Mouse (Mus musculus): Measurements from ENCODE around the gene Egf. TPM values are rescaled to one million over a fixed set of nuclear protein-coding genes. Genes with fewer than 3 reads are reported as not detected.

Egf gene
- polyA plus RNA-seq, 1 experiment: 0.27 TPM

DNA sequence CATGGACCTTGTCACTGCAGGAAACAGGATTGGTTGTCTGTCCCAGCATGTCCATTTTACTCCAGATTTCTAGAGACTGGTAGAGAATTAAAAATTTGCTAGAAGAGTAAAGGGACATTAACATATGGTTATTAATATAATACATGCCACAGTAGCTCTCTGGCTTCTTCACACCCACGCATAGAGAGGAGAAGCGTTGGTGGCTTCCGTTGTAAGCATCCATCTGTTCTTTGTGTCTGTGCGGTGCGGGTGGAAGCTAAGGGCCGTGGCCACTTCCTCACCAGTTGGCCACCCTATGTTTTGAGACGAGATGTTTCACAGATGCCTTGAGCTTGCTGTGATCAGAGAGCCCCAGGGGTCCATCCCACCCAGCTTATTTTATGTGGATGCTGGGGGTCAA, 113.5 kb downstream of the Egf start:
- TF ChIP-seq MAX (IDR thresholded peaks at IDR 0.05) (no peak), MYOD1 (IDR thresholded peaks at IDR 0.05; ENCODE audit: control insufficient read depth, insufficient read length, low read depth) (no peak), MYOG (IDR thresholded peaks at IDR 0.05; ENCODE audit: control insufficient read depth, extremely low read depth, insufficient read length) (no peak), CEBPB (IDR thresholded peaks at IDR 0.05; ENCODE audit: low read depth) (no peak), CTCF (IDR thresholded peaks at IDR 0.05; ENCODE audit: control insufficient read depth, insufficient read depth, insufficient read length) (no peak), USF1 (IDR thresholded peaks at IDR 0.05; ENCODE audit: low read depth) (no peak), FOSL1 (IDR thresholded peaks at IDR 0.05; ENCODE audit: insufficient read depth, low read length, poor library complexity, severe bottlenecking) (no peak)
- no peaks in the 10 kb centered on the region for H3K27me3 ChIP-seq (ENCODE audit: control insufficient read depth, insufficient read depth, insufficient read length)
- H3ac ChIP-seq (ENCODE audit: control insufficient read depth, insufficient read length, low read depth): no peak overlapping the region
- no peaks in the 10 kb centered on the region for H3K79me2 ChIP-seq (ENCODE audit: control insufficient read depth, insufficient read depth)
- H3K4me3 ChIP-seq (ENCODE audit: insufficient read depth, poor library complexity, severe bottlenecking): no peak overlapping the region
- H3K36me3 ChIP-seq (ENCODE audit: control insufficient read depth, insufficient read depth): no peaks in the 10 kb centered on the region
- no peaks in the 10 kb centered on the region for H3K79me3 ChIP-seq (ENCODE audit: low read depth)

- no peaks in the 10 kb centered on the region for H3K36me3 ChIP-seq (ENCODE audit: control insufficient read depth, insufficient read depth)
- H3K79me3 ChIP-seq (ENCODE audit: low read depth): no peaks in the 10 kb centered on the region
- no peaks in the 10 kb centered on the region for H3K79me2 ChIP-seq (ENCODE audit: control insufficient read depth, insufficient read depth)
- H3ac ChIP-seq (ENCODE audit: control insufficient read depth, insufficient read length, low read depth): no peak overlapping the region
- no peaks in the 10 kb centered on the region for H3K27me3 ChIP-seq (ENCODE audit: control insufficient read depth, insufficient read depth, insufficient read length)
- TF ChIP-seq CTCF (IDR thresholded peaks at IDR 0.05; ENCODE audit: control insufficient read depth, insufficient read depth, insufficient read length) (no peak), MYOG (IDR thresholded peaks at IDR 0.05; ENCODE audit: control insufficient read depth, extremely low read depth, insufficient read length) (no peak), USF1 (IDR thresholded peaks at IDR 0.05; ENCODE audit: low read depth) (no peak), FOSL1 (IDR thresholded peaks at IDR 0.05; ENCODE audit: insufficient read depth, low read length, poor library complexity, severe bottlenecking) (no peak), MYOD1 (IDR thresholded peaks at IDR 0.05; ENCODE audit: control insufficient read depth, insufficient read length, low read depth) (no peak), MAX (IDR thresholded peaks at IDR 0.05) (no peak), CEBPB (IDR thresholded peaks at IDR 0.05; ENCODE audit: low read depth) (no peak)
- H3K4me3 ChIP-seq (ENCODE audit: insufficient read depth, poor library complexity, severe bottlenecking): no peak overlapping the region
Observed at GRCm38 (mm10) chr3:129640211-129641000, 114.7 kb downstream of the Egf start.

GRCm38 (mm10) chr3:129639701-129640100, 115.4 kb downstream of the Egf start:
- Histone ChIP-seq H3K36me3 (ENCODE audit: control insufficient read depth, insufficient read depth) (no peaks in the 10 kb centered on the region), H3K27me3 (ENCODE audit: control insufficient read depth, insufficient read depth, insufficient read length) (no peaks in the 10 kb centered on the region)
- TF ChIP-seq USF1 (IDR thresholded peaks at IDR 0.05; ENCODE audit: low read depth) (no peak), MYOG (IDR thresholded peaks at IDR 0.05; ENCODE audit: control insufficient read depth, extremely low read depth, insufficient read length) (no peak)

GRCm38 (mm10) chr3:129637446-129637845, 117.7 kb downstream of the Egf start:
- H3K79me3 ChIP-seq (ENCODE audit: low read depth): no peaks in the 10 kb centered on the region
- H3K36me3 ChIP-seq (ENCODE audit: control insufficient read depth, insufficient read depth): peaks cover 15% of the 10 kb centered on the region
- no peaks in the 10 kb centered on the region for H3K79me2 ChIP-seq (ENCODE audit: control insufficient read depth, insufficient read depth)
- no peaks in the 10 kb centered on the region for H3K27me3 ChIP-seq (ENCODE audit: control insufficient read depth, insufficient read depth, insufficient read length)
- TF ChIP-seq CEBPB (IDR thresholded peaks at IDR 0.05; ENCODE audit: low read depth) (no peak), CTCF (IDR thresholded peaks at IDR 0.05; ENCODE audit: control insufficient read depth, insufficient read depth, insufficient read length) (no peak), USF1 (IDR thresholded peaks at IDR 0.05; ENCODE audit: low read depth) (no peak), FOSL1 (IDR thresholded peaks at IDR 0.05; ENCODE audit: insufficient read depth, low read length, poor library complexity, severe bottlenecking) (no peak)
- H3ac ChIP-seq (ENCODE audit: control insufficient read depth, insufficient read length, low read depth): no peak overlapping the region
- no peak overlapping the region for H3K4me3 ChIP-seq (ENCODE audit: insufficient read depth, poor library complexity, severe bottlenecking)

More at GRCm38 (mm10) chr3:129639701-129640100, 115.4 kb downstream of the Egf start:
- no peaks in the 10 kb centered on the region for H3K79me2 ChIP-seq (ENCODE audit: control insufficient read depth, insufficient read depth)
- no peak overlapping the region for H3ac ChIP-seq (ENCODE audit: control insufficient read depth, insufficient read length, low read depth)
- no peak overlapping the region for H3K4me3 ChIP-seq (ENCODE audit: insufficient read depth, poor library complexity, severe bottlenecking)
- H3K79me3 ChIP-seq (ENCODE audit: low read depth): no peaks in the 10 kb centered on the region

DNA sequence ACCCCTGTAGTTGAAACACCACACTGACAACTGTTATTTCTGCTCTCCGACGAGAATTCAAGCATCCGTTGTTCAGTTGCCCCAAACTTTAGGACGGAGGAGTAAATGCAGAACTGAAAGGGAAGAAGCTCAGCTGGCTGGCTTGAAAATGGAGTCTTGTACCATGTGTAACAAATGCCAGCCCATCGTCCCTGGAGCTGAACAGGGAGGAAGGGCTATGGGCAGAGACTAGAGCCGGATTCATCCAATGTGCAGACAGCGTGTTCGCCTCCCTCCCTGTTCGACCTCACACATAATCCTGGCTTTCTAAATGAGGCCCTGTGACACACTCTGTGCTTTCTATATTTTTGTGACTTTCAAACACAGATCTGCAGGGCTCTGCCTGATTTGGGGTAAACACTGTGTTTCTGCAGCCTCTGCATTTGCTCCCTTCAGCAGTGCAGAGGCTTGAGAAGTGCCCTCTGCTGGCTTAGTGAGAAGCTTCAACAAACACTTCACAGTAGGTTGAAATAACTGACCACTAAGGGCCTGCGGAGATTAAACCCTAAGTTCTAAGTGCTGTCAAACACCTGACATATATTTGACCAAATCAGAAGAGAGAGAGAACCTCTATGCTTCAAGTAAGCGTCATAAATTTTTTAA, 120.7 kb downstream of the Egf start:
- Histone ChIP-seq H3ac (ENCODE audit: control insufficient read depth, insufficient read length, low read depth) (no peak overlapping the region), H3K27me3 (ENCODE audit: control insufficient read depth, insufficient read depth, insufficient read length) (no peaks in the 10 kb centered on the region), H3K79me2 (ENCODE audit: control insufficient read depth, insufficient read depth) (no peaks in the 10 kb centered on the region), H3K79me3 (ENCODE audit: low read depth) (no peaks in the 10 kb centered on the region), H3K4me3 (ENCODE audit: insufficient read depth, poor library complexity, severe bottlenecking) (no peak overlapping the region), H3K36me3 (ENCODE audit: control insufficient read depth, insufficient read depth) (peaks cover 44% of the 10 kb centered on the region)
- no peak for TF ChIP-seq FOSL1 (IDR thresholded peaks at IDR 0.05; ENCODE audit: insufficient read depth, low read length, poor library complexity, severe bottlenecking)
- TF ChIP-seq CEBPB (IDR thresholded peaks at IDR 0.05; ENCODE audit: low read depth): no peak
- TF ChIP-seq MAX (IDR thresholded peaks at IDR 0.05): no peak
- no peak for TF ChIP-seq MYOG (IDR thresholded peaks at IDR 0.05; ENCODE audit: control insufficient read depth, extremely low read depth, insufficient read length)
- no peak for TF ChIP-seq MYOD1 (IDR thresholded peaks at IDR 0.05; ENCODE audit: control insufficient read depth, insufficient read length, low read depth)

DNA sequence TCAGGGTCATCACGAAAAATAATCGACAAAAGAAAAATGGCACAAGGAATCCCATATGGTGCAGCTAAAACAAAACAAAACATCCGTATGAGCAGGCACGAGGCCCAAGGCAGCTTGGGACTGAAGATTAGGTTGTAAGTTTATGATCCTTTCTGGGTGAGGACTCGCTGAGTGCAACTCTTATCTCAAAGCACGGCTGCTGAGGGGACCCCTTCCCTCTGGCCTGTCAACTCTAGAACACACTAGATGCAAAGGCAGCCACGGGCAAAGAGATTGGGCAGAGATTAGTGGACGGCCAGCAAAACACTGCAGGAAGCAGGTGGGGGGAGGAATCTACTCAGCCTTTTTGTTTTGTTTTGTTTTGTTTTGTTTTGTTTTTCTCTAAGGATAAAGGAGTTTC, 121.6 kb downstream of the Egf start:
- Histone ChIP-seq H3K36me3 (ENCODE audit: control insufficient read depth, insufficient read depth) (peaks cover 50% of the 10 kb centered on the region), H3K27me3 (ENCODE audit: control insufficient read depth, insufficient read depth, insufficient read length) (no peaks in the 10 kb centered on the region), H3K79me3 (ENCODE audit: low read depth) (no peaks in the 10 kb centered on the region)

More for the DNA sequence above, 121.6 kb downstream of the Egf start:
- Histone ChIP-seq H3K79me2 (ENCODE audit: control insufficient read depth, insufficient read depth) (no peaks in the 10 kb centered on the region), H3ac (ENCODE audit: control insufficient read depth, insufficient read length, low read depth) (no peak overlapping the region), H3K4me3 (ENCODE audit: insufficient read depth, poor library complexity, severe bottlenecking) (no peak overlapping the region)
- TF ChIP-seq MAX (IDR thresholded peaks at IDR 0.05) (no peak), CEBPB (IDR thresholded peaks at IDR 0.05; ENCODE audit: low read depth) (no peak), CTCF (IDR thresholded peaks at IDR 0.05; ENCODE audit: control insufficient read depth, insufficient read depth, insufficient read length) (no peak), USF1 (IDR thresholded peaks at IDR 0.05; ENCODE audit: low read depth) (no peak), MYOD1 (IDR thresholded peaks at IDR 0.05; ENCODE audit: control insufficient read depth, insufficient read length, low read depth) (no peak), FOSL1 (IDR thresholded peaks at IDR 0.05; ENCODE audit: insufficient read depth, low read length, poor library complexity, severe bottlenecking) (no peak), MYOG (IDR thresholded peaks at IDR 0.05; ENCODE audit: control insufficient read depth, extremely low read depth, insufficient read length) (no peak)
